8 mouse cellular contexts compared by ENCODE assay signal in the genomic region with DNA sequence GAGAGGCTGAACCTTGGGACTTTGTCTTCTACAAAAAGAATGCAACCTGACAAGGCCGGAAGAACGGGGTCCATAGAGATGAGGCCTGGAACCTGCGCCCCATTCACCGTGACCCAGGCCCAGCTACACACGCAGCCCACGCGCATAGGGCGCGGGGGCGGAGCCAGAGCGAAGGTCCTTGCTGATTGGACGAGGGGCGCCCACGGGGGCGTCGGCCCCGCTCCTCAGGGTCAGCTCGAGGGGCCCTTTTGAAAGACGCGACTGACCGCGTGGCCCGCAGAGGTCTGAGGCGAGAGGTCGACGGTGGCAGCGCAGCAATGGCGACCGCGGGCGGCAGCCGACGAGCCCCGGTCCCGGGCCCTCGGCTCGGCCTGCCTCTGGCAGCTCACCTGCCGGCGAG. TPM values are rescaled to one million over a fixed set of nuclear protein-coding genes. Genes with fewer than 3 reads are reported as not detected.
DNase-seq lines count a peak whose midpoint lies in the region; ATAC-seq and TF ChIP-seq lines count a peak whose summit lies in the region.

A gene (plus strand): TSS at position 122 of the 400 bp plus-strand sequence.

- no peak; the same call in 1 of the 2 replicates for TF ChIP-seq POLR2A in testis, adult 2 months (IDR thresholded peaks at IDR 0.05; ENCODE audit: control insufficient read depth, low read depth, low read length)

- peak; percentile 26; the same call in 1 of the 2 replicates for ATAC-seq in lung, embryonic 16.5 days (ENCODE audit: low read depth)
- ATAC-seq in liver, embryonic 13.5 days (ENCODE audit: low read depth) = no peak
- ATAC-seq in megakaryocyte-erythroid progenitor cell, adult 5-6 weeks (replicated peaks; ENCODE audit: low FRiP score, low TSS enrichment, poor library complexity, severe bottlenecking) = no peak

- H3K4me1 ChIP-seq in lung, embryonic 16.5 days (replicated peaks; ENCODE audit: control insufficient read depth, insufficient read depth, low read length) = no peaks in the 10 kb centered on the region
- no peaks in the 10 kb centered on the region for H3K4me1 ChIP-seq in hindbrain, embryonic 10.5 days (replicated peaks)
- no peaks in the 10 kb centered on the region for H3K4me1 ChIP-seq in liver, embryonic 13.5 days (replicated peaks)
- H3K4me1 ChIP-seq in testis, adult 2 months (ENCODE audit: control insufficient read depth, insufficient read depth, low read length) = peaks cover 5% of the 10 kb centered on the region

- no peak for DNase-seq in lung, postnatal 10 days
- DNase-seq in hindbrain, embryonic 10.5 days (ENCODE audit: low spot score) = no peak
- no peak for DNase-seq in liver, embryonic 13.5 days
- no peak for DNase-seq in urinary bladder, postnatal 25 days (ENCODE audit: low spot score)
- DNase-seq in thymus, postnatal 0 days (ENCODE audit: low spot score) = no peak

- peak within 1 kb of the TSS; percentile 49 for H3K4me2 ChIP-seq in lung, embryonic 16.5 days (ENCODE audit: low read depth, low read length)
- H3K4me2 ChIP-seq in liver, embryonic 13.5 days = peak within 1 kb of the TSS; percentile 43

- peaks cover 6% of the 10 kb centered on the region; the same call in 1 of the 2 replicates for H3K9me3 ChIP-seq in lung, embryonic 16.5 days (ENCODE audit: control insufficient read depth, low read length)
- H3K9me3 ChIP-seq in hindbrain, embryonic 10.5 days = peaks cover 32% of the 10 kb centered on the region
- H3K9me3 ChIP-seq in liver, embryonic 13.5 days (replicated peaks) = no peaks in the 10 kb centered on the region

- H3K27ac ChIP-seq in lung, embryonic 16.5 days (ENCODE audit: low read length) = no peak within 1 kb of the TSS
- no peak within 1 kb of the TSS for H3K27ac ChIP-seq in hindbrain, embryonic 10.5 days
- no peak within 1 kb of the TSS for H3K27ac ChIP-seq in liver, embryonic 13.5 days
- peak within 1 kb of the TSS; percentile 95 for H3K27ac ChIP-seq in testis, adult 2 months (ENCODE audit: control insufficient read depth, insufficient read depth, low read depth, low read length)

- H3K9ac ChIP-seq in lung, embryonic 16.5 days (ENCODE audit: low read length) = peak within 1 kb of the TSS; percentile 20; the same call in 1 of the 2 replicates
- H3K9ac ChIP-seq in liver, embryonic 13.5 days = no peak within 1 kb of the TSS

- no peaks in the 10 kb centered on the region for H3K27me3 ChIP-seq in lung, embryonic 16.5 days (ENCODE audit: control insufficient read depth, insufficient read depth, low read depth, low read length)
- no peaks in the 10 kb centered on the region; the same call in 1 of the 2 replicates for H3K27me3 ChIP-seq in hindbrain, embryonic 10.5 days (ENCODE audit: insufficient read depth, poor library complexity, severe bottlenecking)
- no peaks in the 10 kb centered on the region for H3K27me3 ChIP-seq in liver, embryonic 13.5 days
- H3K27me3 ChIP-seq in testis, adult 2 months (ENCODE audit: control insufficient read depth, insufficient read depth, low read length) = no peaks in the 10 kb centered on the region

- TF ChIP-seq CTCF in testis, adult 2 months (IDR thresholded peaks at IDR 0.05; ENCODE audit: control insufficient read depth, insufficient read depth, insufficient replicate concordance, low read depth, low read length) = no peak

- 53% methylated on average over 37 of the region's 39 CpGs for WGBS in lung, embryonic 16.5 days
- WGBS in hindbrain, embryonic 10.5 days = 54% methylated on average over 39 of the region's 39 CpGs
- 56% methylated on average over 34 of the region's 39 CpGs for WGBS in liver, embryonic 13.5 days (ENCODE audit: insufficient replicate concordance)

- peak within 1 kb of the TSS; percentile 31 for H3K4me3 ChIP-seq in lung, embryonic 16.5 days (ENCODE audit: low read length)
- H3K4me3 ChIP-seq in hindbrain, embryonic 10.5 days = peak within 1 kb of the TSS; percentile 36
- peak within 1 kb of the TSS; percentile 30 for H3K4me3 ChIP-seq in liver, embryonic 13.5 days (replicated peaks)
- H3K4me3 ChIP-seq in testis, adult 2 months (ENCODE audit: control insufficient read depth, low read depth, low read length) = peak within 1 kb of the TSS; percentile 96

- H3K36me3 ChIP-seq in lung, embryonic 16.5 days (ENCODE audit: control insufficient read depth, insufficient read depth, low read length) = no peaks in the 10 kb centered on the region
- H3K36me3 ChIP-seq in hindbrain, embryonic 10.5 days = no peaks in the 10 kb centered on the region
- H3K36me3 ChIP-seq in liver, embryonic 13.5 days = no peaks in the 10 kb centered on the region
- no peaks in the 10 kb centered on the region for H3K36me3 ChIP-seq in testis, adult 2 months (ENCODE audit: control insufficient read depth, insufficient read depth, low read length)

RNA-seq across cellular contexts. Expression of the gene that starts here (rescaled TPM):
- polyA plus RNA-seq in lung, embryonic 16.5 days (2015; fragmentation: Nextera tagmentation; extraction: Ambion mirVana) = 0.19 and 0.41 TPM in 2 replicates
- 0.12 and 0.26 TPM in 2 replicates for polyA plus RNA-seq in hindbrain, embryonic 10.5 days (2016; fragmentation: Nextera tagmentation; extraction: Ambion mirVana)
- not detected in 2 replicates for polyA plus RNA-seq in liver, embryonic 13.5 days (2015; fragmentation: Nextera tagmentation; extraction: Ambion mirVana)
- polyA plus RNA-seq in testis, adult 2 months (2012; rRNA removed) = 190 and 229 TPM in 2 replicates
- total RNA-seq in megakaryocyte-erythroid progenitor cell, adult 5-6 weeks (2014; fragmentation: Nextera tagmentation) = not detected in 2 replicates
- total RNA-seq in megakaryocyte-erythroid progenitor cell, adult 5-6 weeks (2017) = not detected in 2 replicates
- polyA plus RNA-seq in thymus, postnatal 0 days (2015; fragmentation: Nextera tagmentation; extraction: Ambion mirVana) = 0.20 TPM in 1 of 2 replicates, not detected in the other

Comparison
In these comparisons a context has a peak if more than half of its experiments do, and no peak if none do; other contexts are left out.
1. RNA of the gene that starts here (polyA plus RNA-seq): 190 to 229 TPM in testis, adult 2 months; 0.19 to 0.41 TPM in lung, embryonic 16.5 days, 0.12 to 0.26 TPM in hindbrain, embryonic 10.5 days, 0.20 TPM in thymus, postnatal 0 days and not detected in liver, embryonic 13.5 days; every median in the first group is over 100 times any median in the second.
2. Peak in ATAC-seq, H3K4me3 ChIP-seq, H3K9ac ChIP-seq and H3K4me2 ChIP-seq in lung, embryonic 16.5 days; RNA of the gene not detected or under 1 TPM.
3. H3K4me3 ChIP-seq: peak in every context shown above with its lines; median percentile 96 in testis, adult 2 months; 36 in hindbrain, embryonic 10.5 days; 31 in lung, embryonic 16.5 days; 30 in liver, embryonic 13.5 days.